Mouse (Mus musculus) midbrain, embryonic 12.5 days (tissue): ENCODE results near the gene Prrx2. TPM values are rescaled to one million over a fixed set of nuclear protein-coding genes. Genes with fewer than 3 reads are reported as not detected.

Experiments used
- polyA plus RNA-seq: library from polyadenylated mRNA; unstranded; fragments of >200 nt; fragmentation: Nextera tagmentation; extraction: Ambion mirVana; gene quantifications from 2 replicates; pipeline ENCODE4 v1.2.1, GENCODE M21; 2016

Gene Prrx2
- polyA plus RNA-seq, 1 experiment from 2014 or later, result 24.9 TPM

Other genes with a start within 250 kb of the Prrx2 start
- gene Cstad, start 239.9 kb upstream of the Prrx2 start, polyA plus RNA-seq, result 0.68 and 0.77 TPM in 2 replicates
- 2.4 and 2.6 TPM in 2 replicates for gene 1700001O22Rik, start 31.3 kb upstream of the Prrx2 start, polyA plus RNA-seq
- 103 and 110 TPM in 2 replicates for gene Ntmt1, start 27.1 kb upstream of the Prrx2 start, polyA plus RNA-seq
- gene Asb6, start 4.6 kb upstream of the Prrx2 start, polyA plus RNA-seq, result 40.3 and 41.0 TPM in 2 replicates
- gene Ptges, start 94.9 kb downstream of the Prrx2 start, polyA plus RNA-seq, result 3.6 and 4.6 TPM in 2 replicates
- 20.4 and 22.2 TPM in 2 replicates for gene Tor1b, start 118.0 kb downstream of the Prrx2 start, polyA plus RNA-seq
- 87.7 and 92.3 TPM in 2 replicates for gene Tor1a, start 133.0 kb downstream of the Prrx2 start, polyA plus RNA-seq
- gene BC005624, start 147.2 kb downstream of the Prrx2 start, polyA plus RNA-seq, result 70.8 and 75.3 TPM in 2 replicates
- gene Usp20, start 147.3 kb downstream of the Prrx2 start, polyA plus RNA-seq, result 33.7 and 35.1 TPM in 2 replicates